Mouse (Mus musculus) cerebellum, adult 18-20 months (tissue): ENCODE data around the gene Gm156.
"Not testable (repeated sequence)": the region's sequence is repeated elsewhere in the genome, so short reads cannot be mapped to it uniquely, and the experiment has no call there.

Experiments
- DNase-seq, 2 experiments: peaks; one replicate each; pipeline ENCODE4 v3.0.0; 2021

The Gm156 gene

DNA sequence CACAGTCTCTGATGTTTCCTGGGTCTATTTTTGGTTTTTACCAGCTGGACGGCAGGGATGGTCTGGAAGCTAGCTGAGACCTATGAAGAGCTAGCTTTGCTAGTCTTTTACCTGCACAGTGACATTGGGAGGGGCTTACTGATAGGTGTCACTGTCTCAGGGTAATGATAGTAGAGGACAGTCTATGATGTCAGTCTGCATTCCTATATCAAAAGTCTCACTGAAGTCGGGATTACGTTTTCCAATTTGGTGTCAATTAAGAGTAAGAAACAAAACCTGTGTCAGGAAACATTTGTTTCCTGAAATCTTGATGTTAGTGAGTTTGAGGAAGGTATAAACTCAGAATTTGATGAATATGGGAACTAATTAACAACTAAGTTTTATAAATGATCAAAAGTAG lies at the start of gene Gm156:
Gm156 (minus strand) TSS at position 101 of the 400 bp plus-strand sequence.
- DNase-seq = not testable (repeated sequence)

DNA sequence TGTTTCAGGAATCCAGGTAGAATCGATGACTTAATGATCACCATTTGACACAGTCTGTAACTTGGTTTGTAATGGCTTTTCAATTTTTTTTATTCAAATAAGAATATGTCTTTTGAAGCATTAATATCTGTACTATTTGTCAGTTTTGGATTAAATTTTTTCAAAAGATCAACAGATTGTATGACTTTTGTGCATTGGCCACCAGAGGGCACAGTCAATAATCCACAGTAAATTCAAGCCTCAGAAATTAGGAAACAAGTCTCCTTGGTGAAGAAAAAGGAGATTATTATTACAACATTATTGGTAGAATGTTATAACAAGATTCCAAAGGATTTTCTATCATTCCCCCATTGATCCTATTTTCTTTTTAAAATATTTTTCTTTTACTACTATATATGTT lies 41.5 kb upstream of the Gm156 start:
- no peak for DNase-seq

DNA sequence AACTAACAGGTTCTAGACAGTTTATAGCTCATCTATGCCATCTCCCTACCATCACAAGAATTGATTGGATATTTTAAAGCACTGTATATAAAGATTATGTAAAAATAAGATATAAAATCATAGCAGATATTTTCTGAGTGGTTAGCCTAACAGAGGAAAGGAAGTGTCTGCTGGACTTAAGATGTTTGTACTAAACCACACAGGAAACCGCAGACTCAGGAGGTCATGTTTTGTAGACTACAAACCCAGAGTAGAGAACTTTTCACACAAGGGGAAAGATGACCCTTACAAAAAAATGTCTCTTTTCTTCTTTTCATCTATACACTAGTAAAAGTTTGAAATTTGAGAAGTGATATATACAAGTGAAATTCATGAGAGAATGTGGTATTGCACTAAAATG lies 39.9 kb upstream of the Gm156 start:
- DNase-seq = no peak

DNA sequence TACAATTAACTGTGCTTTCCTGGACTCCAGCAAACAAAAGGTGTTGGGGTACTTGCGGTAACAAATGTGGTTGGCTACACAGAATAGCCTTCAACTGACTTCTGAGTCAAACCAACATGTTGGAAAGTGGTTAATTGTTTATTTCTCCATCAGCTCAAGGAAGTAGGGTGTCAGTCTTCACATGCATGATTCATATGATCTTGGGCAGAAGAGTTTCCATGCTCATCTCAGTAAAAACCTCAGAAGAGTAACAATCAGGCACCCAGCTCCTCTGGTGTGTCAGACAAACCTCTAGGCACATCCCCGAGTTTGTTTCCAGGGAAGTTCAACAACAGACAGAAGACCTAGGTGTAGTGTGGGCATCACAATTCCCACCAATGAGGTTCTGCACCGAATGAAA lies 33.7 kb upstream of the Gm156 start:
- no peak for DNase-seq

DNA sequence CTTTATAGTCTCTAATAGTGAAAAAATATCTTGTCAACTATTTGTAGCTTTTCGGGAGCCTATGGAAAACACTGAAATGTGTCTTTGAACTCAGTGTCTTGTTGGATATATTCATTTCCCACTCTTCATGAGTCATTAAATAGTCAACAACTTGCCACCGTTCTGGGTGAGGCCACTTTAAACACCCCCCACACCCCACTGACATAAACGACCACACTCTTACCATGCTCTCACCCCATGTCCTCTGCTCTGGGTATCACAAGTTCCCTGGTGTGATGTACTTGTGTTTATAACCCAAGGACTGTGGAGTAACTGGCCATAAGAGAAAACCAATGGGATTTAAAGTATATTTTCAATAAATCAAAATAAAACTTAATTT lies 36.4 kb downstream of the Gm156 start:
- no peak for DNase-seq

DNA sequence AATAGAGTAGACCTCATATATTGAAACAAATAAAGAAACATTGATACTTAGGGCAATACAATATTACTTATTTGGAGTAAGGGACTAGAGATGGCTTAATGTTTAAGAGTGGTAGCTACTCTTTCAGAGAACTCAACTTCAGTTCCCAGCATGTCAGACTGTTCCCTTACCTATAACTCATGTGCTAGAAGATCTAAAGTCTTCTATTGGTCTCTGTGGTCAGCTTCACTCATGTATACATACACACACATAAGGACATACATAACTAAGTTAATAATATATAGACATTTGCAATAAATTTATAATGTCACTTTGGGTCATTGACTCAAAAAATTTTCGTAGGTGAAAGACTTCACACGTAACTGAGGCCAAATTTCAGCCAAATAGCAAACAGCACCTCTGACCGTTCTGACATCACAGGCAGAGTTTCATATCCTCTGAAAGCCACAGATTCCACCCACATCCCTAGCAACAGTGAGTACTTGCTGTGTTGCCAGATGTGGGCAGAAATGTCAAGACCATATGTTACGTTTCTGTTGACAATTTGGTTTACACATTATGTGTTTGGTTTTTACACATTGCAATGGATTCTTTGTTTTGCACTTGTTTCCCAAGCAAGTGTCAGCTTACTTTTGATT lies 36.9 kb downstream of the Gm156 start:
- DNase-seq = no peak

DNA sequence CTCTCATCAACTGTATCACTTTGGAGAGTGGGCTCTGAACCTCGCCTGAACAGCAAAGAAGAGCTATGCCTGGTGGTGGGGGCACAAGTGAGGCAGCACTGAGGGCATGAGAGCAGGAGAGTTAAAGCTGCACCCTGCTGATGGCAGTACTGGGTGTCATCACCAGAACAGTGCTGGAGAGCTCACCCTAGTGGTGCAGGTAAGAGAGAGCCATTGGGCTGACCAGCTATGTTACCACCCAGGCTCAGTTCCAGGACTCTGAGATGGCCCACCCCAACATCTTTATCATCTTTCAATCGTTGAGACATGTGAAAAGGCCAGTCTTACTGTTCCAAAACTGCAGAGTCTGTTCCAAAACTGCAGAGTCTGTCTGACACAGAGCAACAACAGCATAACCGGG lies 37.9 kb downstream of the Gm156 start:
- DNase-seq = no peak

DNA sequence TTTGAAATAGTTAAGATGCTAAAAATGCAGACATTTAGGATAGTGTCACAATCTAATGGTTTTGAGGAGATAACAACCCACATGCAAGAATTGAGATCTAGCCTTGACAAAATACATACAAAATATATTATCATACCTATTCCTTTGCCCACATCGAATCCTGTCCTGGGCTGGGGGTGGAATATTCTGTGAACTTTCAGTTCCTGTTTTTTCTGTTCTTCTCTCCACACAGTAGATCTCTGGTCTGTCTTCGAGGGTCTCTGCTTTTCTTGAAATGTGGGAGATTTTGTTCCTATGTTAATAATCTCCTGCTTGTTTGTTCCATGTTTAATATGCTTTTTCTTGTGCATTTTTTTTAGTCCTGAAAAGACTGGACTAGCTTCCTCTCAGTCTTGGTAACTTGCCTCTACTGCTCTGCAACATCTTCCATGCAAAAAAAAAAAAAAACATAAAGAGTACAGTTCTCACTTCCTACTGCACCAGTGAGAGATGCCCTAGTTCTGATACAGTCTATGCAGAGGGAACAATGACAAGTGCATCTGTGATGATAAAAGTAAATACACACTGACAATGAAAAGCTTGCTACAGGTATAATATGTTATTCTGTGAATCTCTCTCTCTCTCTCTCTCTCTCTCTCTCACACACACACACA lies 43.9 kb downstream of the Gm156 start, which contains the start of gene Klri2:
Klri2 (minus strand) TSS at position 416 of the 653 bp plus-strand sequence.
- DNase-seq = no peak

DNA sequence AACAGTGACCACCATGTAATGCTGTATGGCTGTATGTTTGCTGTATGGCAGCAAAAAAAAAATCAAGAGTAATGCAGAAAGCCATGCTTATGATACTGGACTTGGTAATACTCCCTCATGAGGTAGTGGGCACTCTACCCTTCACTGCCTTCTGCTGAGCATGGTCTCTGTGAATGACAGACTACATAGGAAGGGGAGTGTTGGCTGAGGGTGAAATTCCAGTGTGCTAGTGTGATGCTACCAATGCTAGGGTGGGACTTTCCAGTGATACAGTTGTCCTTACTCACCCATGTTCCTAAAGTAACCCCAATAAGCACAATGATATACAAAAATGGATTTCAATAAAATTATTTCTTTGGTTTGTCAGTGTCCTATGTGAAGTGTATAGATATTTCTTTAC lies 47.7 kb downstream of the Gm156 start:
- DNase-seq = no peak

DNA sequence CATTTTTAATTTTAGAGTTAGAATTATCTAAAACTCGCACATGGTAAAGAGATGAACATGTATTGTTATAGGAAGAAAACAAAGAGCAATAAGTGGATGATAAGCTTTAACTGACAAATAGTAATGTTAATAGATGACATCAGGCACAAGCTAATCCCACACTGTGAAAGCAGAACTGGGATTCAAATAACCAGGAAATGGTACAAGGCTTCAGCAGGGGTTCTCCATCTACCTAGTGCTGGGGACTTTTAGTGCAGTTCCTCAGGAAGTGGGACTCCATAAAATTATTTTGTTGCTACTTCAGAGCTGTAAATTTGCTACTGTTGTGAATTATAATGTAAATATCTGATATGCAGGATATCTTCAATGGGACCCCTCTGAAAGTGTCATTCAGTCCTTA lies 56.8 kb downstream of the Gm156 start:
- DNase-seq = no peak

DNA sequence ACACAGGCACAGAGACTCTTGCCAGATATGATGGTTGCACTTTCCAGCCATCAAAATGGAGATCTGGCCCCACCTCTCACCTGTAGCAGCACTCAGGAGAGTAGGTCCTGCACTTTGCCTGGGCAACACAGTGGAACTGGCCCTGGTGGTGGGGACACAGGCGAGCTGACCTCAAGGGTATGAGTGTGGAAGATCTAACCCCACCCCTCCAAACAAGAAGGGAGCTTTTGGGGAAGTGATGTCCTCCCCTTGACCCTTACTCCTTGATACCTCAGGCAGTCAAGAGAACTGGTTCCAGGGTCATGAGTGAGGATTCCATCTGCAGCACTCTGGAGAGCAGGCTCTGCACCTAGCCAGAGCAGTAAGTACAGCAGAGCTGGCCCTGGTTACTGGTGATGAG lies 62.7 kb downstream of the Gm156 start:
- DNase-seq = no peak

DNA sequence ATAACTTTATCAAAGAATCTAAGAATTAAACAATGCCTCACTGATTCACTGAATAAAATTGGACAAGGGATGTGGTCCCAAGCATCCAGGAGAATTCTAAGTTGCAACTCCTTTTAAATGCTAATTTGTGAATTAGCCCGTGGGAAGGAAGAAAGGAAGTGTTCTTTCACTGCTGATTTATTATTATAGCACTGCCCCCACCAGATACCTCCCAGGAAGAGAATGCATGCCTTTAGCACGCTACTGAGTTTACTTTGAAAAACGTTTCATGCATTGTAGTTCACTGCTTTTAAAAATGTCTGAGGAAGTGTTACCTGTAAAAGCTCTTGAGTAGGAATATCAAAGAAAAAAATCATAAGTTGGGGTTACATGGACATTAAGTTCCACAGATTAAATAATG lies 63.6 kb downstream of the Gm156 start:
- DNase-seq = no peak

DNA sequence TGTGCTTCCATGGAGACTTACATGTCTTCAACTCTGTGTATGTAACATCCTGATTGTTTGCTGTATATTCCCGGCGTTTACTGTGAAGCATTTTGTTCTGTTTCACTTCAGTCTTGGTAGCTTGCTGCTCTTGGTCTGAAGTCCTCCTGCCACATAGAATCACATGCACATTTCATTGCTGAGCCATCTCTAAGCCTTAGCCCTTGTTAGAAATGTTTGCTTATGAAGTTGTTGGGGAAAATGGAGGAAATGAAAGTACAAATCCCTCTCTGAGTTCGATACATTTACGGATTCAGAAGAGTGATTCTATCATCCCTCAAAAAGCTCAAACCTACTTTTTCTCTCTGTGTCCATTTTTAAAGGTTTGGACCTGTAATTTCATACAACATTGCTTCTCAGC lies 67.0 kb downstream of the Gm156 start, which contains the start of gene Klri1:
Klri1 (minus strand) TSS at position 101 of the 400 bp plus-strand sequence.
- DNase-seq = no peak
